Mouse (Mus musculus): ENCODE data around the gene Rbm45. TPM values are rescaled to one million over a fixed set of nuclear protein-coding genes. Genes with fewer than 3 reads are reported as not detected.

The Rbm45 gene
- polyA plus RNA-seq (2016; fragmentation: Nextera tagmentation; extraction: Ambion mirVana): 14.1 and 18.6 TPM in 2 replicates

DNA sequence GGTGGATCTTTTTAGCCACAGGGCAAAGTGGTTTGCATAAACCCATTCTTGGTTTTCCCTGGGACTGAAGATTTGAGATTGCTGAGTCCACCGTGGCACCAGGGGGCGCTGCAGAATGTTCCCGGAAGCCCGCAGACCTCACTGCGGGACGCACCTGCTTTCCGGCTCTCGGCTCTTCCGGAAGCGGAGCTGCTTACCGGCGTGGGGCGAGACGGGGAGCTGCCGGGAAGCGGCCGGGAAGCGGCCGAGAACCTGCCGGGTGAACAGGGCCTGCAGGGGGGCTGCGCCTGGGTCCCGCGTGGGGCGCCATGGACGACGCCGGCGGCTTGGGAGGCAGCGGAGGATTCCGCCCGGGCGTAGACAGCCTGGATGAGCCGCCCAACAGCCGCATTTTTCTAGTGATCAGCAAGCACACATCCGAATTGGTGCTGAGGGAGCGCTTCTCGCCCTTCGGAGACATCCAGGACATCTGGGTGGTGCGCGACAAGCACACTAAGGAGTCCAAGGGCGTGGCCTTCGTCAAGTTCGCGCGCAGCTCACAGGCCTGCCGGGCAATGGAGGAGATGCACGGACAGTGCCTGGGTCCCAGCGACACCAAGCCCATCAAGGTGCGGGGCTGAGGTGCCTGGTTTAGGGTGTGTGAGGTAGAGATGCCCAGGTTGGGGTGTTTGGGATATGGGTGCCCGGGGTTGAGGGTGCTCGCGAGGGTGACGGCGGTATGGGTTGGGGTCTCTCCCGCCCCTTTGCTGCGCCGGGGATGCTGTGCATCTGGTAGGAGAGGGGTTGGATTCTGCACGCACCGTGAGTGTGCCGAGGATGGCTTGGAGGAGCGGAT, at the start of gene Rbm45:
Gene Rbm45, plus strand, starts transcription at position 164 of the 835 bp plus-strand sequence.
- Histone ChIP-seq H3K4me1 (peaks cover 8% of the 10 kb centered on the region), H3K9ac (peak within 1 kb of the TSS; percentile 84), H3K36me3 (peaks cover 15% of the 10 kb centered on the region), H3K27ac (peak within 1 kb of the TSS; percentile 60; the same call in 1 of the 2 replicates), H3K9me3 (no peaks in the 10 kb centered on the region), H3K4me3 (peak within 1 kb of the TSS; percentile 93), H3K4me2 (replicated peaks) (peak within 1 kb of the TSS; percentile 79), H3K27me3 (replicated peaks) (no peaks in the 10 kb centered on the region)
- under 1% methylated on average over 61 of the region's 61 CpGs for WGBS
- ATAC-seq (ENCODE audit: low FRiP score, low read depth): peak; percentile 90

DNA sequence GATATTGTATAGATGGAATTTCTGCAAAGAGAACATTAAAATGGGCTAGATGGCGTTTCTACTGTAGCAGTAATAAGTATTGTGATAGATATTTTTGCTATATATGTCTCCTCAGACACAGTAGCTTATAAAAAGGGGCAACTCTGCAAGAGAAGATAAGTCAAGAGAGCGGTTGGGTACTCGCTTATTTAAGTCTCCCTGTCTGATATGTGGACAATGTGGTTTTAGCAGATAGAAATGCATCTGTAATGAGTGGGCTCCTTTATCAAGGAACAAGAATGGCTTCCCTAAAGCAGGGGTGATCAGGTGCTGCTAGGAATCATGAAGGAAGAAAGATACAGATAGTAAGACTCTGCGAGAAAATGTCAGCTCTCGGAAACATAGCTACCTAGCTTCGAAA, 49.4 kb upstream of the Rbm45 start:
- ATAC-seq (ENCODE audit: low FRiP score, low read depth): no peak
- Histone ChIP-seq H3K9me3 (no peaks in the 10 kb centered on the region), H3K36me3 (no peaks in the 10 kb centered on the region), H3K4me3 (no peak overlapping the region), H3K9ac (no peak overlapping the region), H3K27me3 (replicated peaks) (no peaks in the 10 kb centered on the region), H3K4me1 (no peaks in the 10 kb centered on the region), H3K27ac (no peak overlapping the region), H3K4me2 (replicated peaks) (no peak overlapping the region)
- 88% methylated on average over 6 of the region's 6 CpGs for whole genome bisulfite sequencing

DNA sequence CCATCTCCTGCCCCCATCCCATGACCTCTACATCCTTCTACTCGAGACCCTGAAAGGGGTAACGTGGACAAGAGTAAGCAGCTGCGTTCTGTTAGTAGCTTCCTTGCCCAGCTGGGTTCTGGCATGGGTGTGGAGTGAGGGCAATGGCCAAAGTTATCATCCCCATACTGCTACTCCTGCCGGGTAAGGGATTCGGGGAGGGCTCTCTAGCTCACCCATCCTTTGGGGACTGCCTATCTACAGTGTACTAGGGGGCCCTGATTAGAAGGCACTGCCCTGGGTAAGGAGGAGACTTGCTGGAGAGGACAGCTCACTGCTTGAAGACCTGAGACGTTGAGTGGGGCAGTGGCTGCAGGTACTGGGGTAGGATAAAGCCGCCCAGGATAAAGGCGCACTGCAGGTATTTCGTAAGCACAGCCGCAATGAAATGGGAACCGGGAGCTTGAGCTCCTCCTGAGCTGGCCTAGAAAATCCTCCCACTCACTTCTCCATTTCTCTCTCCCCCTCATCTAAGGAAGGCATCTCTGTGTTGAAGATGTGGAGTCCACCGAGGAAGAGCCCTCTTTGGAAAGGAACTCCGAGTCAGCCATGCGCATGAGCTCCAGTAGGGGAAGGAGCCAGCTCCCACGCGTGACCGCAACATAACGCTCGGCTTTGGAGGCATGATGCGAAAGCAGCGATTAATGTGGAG, 46.5 kb upstream of the Rbm45 start:
- H3K27me3 ChIP-seq (replicated peaks): no peaks in the 10 kb centered on the region
- H3K9ac ChIP-seq: no peak overlapping the region
- H3K4me3 ChIP-seq: no peak overlapping the region
- no peak overlapping the region for H3K27ac ChIP-seq
- no peaks in the 10 kb centered on the region for H3K4me1 ChIP-seq
- no peaks in the 10 kb centered on the region for H3K9me3 ChIP-seq
- no peak overlapping the region for H3K4me2 ChIP-seq (replicated peaks)
- ATAC-seq (ENCODE audit: low FRiP score, low read depth): no peak
- WGBS: 88% methylated on average over 21 of the region's 21 CpGs
- H3K36me3 ChIP-seq: no peaks in the 10 kb centered on the region

DNA sequence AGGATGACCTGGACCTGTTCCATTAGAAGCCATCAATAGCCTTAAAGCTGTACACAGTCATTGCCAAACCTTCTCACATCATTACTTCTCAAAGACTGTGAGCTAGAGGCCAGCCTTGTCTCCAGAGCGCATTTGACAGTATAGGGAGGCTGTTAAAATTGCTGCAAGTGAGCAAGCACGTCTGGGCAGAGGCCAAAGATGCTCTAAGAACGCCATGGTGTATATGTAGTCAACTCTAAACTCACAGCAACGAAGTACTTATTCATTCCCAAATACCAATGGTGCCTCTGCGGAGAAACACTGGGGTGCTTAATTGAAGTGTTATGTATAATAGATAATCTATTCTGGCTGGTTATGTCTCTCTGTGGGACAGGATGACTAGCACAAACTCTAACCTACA, 45.3 kb upstream of the Rbm45 start:
- 87% methylated on average over 5 of the region's 5 CpGs for WGBS
- H3K36me3 ChIP-seq: no peaks in the 10 kb centered on the region
- no peak for ATAC-seq (ENCODE audit: low FRiP score, low read depth)

DNA sequence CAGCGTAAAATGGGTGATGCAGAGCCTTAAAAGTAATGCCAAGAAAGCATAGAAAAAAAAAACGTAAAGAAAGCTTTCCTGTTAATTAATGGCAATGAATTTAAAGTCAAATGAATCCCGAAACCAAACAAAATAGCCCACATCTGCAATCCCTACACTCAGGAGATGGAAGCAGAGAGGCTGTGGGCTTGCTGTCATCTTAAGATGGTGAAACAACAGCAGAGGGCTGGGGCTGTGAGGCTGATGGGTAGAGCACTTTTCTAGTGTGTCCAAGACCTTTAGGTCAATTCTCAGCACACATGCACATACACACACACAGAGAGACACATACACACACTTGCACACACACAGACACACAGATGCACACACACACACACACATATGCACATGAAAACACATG, 43.6 kb upstream of the Rbm45 start:
- WGBS: 93% methylated on average over 3 of the region's 3 CpGs
- Histone ChIP-seq H3K27ac (no peak overlapping the region), H3K9me3 (no peaks in the 10 kb centered on the region), H3K36me3 (no peaks in the 10 kb centered on the region), H3K4me3 (no peak overlapping the region), H3K4me2 (replicated peaks) (no peak overlapping the region), H3K4me1 (no peaks in the 10 kb centered on the region), H3K27me3 (replicated peaks) (no peaks in the 10 kb centered on the region), H3K9ac (no peak overlapping the region)
- ATAC-seq (ENCODE audit: low FRiP score, low read depth): no peak

More for the DNA sequence above, 45.3 kb upstream of the Rbm45 start:
- H3K9me3 ChIP-seq: no peaks in the 10 kb centered on the region
- no peak overlapping the region for H3K9ac ChIP-seq
- no peak overlapping the region for H3K4me2 ChIP-seq (replicated peaks)
- H3K27ac ChIP-seq: no peak overlapping the region
- no peaks in the 10 kb centered on the region for H3K27me3 ChIP-seq (replicated peaks)
- H3K4me3 ChIP-seq: no peak overlapping the region
- H3K4me1 ChIP-seq: no peaks in the 10 kb centered on the region

DNA sequence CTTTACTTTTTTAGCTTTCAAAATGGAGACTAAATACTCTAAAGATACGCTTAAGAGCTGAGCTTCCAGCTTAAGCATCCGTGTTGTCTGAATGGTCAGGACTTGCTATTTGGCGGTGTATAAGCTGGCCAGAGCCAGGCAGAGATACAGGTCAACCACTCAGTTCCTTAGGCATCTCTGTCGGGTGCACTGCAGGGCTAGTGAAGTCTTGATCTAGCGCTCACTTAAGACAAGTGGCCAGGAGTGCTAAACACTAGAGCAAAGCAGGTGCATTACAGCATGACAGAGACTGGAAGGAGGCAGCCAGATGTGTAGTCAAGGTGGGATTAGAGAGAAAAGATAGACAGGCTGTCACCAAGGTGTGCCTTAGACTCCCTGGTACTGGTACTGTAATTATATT, 39.7 kb upstream of the Rbm45 start:
- no peak for ATAC-seq (ENCODE audit: low FRiP score, low read depth)
- Histone ChIP-seq H3K9ac (no peak overlapping the region), H3K36me3 (no peaks in the 10 kb centered on the region), H3K27me3 (replicated peaks) (no peaks in the 10 kb centered on the region), H3K4me3 (no peak overlapping the region), H3K9me3 (no peaks in the 10 kb centered on the region), H3K4me2 (replicated peaks) (no peak overlapping the region), H3K4me1 (no peaks in the 10 kb centered on the region), H3K27ac (no peak overlapping the region)
- 91% methylated on average over 5 of the region's 5 CpGs for WGBS

DNA sequence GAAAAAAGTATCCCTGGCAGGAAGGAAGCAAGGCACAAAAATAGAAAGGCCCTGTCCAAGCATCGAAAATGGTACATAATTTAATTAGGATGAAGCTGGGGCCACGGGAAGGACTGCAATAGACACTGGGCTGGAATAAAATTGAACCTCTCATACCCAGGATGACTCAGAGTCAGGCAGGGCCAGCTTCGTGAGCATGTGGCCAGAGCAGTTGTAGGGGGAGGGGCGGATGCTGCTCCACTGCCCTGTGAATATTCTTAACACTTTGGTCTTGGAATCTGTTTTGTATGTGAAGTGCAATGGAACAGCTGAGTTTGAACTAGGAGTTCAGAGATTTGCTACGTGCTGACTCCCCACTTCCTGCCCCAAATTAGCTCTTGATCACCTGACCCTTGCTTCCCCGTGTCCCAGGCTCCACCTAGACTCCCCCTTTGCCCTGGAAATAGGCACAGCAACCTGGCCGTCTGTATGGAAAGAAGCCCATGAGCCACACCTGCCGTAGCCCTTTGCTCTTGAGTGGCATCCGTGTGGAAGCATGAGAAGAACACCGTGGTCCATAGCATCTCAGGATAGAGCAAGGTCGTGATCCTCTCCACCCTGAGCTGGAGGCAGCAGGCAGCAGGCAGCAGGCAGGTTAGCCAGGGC, 37.5 kb upstream of the Rbm45 start:
- no peak overlapping the region for H3K27ac ChIP-seq
- no peaks in the 10 kb centered on the region for H3K36me3 ChIP-seq
- no peaks in the 10 kb centered on the region for H3K27me3 ChIP-seq (replicated peaks)
- no peak overlapping the region for H3K4me3 ChIP-seq
- no peak for ATAC-seq (ENCODE audit: low FRiP score, low read depth)
- H3K9ac ChIP-seq: no peak overlapping the region
- H3K4me1 ChIP-seq: no peaks in the 10 kb centered on the region
- no peak overlapping the region for H3K4me2 ChIP-seq (replicated peaks)
- no peaks in the 10 kb centered on the region for H3K9me3 ChIP-seq
- 82% methylated on average over 11 of the region's 11 CpGs for WGBS

DNA sequence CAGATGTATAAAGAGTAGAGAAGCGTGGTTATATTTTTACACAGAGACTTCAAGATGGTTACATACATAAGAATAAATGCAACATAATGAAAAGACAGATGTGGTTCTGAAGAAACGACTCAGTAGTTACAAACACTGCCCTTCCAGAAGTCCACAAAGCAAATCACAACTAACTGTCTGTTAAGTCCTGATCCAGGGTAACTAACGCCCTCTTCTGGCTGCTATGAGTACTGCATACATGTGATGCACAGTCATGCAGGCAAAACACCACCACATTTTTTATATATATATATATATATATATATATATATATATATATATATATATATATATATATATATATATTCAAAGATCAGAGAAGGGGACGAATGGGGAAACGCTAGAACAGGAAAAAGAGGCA, 35.2 kb upstream of the Rbm45 start:
- whole genome bisulfite sequencing: 87% methylated on average over 5 of the region's 5 CpGs
- ATAC-seq (ENCODE audit: low FRiP score, low read depth): no peak
- H3K4me3 ChIP-seq: no peak overlapping the region

DNA sequence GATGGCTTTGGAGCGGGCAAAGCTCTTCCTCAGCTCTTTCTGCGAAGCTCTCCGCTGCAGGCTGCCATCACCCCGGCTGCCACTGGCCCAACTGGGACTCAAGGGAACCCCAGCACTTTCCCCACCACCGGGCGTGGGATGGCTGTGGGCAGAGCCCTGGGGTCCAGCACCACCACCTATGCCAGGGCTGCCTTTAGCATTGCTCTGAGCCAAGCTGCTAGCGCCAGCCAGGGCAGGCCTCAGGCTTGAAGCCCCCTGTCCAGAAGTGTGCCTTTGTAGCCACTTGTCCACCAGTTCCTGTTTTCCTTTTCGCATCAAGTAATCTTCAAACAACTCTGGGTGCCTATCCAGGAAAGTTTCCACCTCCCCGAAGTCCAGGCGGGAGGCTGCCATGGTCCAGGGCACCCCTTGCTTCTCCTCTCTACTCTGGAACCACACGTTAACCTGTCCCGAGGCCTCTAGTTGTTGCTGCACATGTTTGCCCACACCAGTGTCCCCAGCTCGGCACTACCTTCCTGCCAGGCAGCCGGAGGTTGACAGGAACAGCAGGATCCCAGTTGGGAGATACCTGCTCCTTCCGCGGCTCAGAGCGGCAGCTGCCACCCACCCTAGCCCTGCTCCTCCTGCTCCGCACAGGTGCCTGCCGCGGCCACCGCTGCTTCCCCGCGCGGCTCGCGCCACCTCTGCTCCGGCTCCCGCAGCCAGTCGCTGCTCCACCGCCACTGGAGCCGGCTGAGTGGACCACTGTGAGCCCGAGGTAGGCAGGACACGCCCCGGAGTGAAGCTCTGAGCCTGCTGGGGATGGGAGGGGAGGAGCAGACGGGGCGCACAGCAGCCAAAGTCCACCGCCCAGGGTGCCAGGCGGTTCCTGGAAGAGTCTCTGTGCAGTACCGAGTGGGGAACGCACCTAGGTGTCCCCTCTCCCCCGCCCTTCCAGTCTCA, 31.3 kb upstream of the Rbm45 start, which contains the start of gene Pde11a:
Gene Pde11a, minus strand, starts transcription at position 560 of the 942 bp plus-strand sequence.
- H3K27ac ChIP-seq: no peak within 1 kb of the TSS
- 17% methylated on average over 41 of the region's 41 CpGs for WGBS

More for the DNA sequence above, 35.2 kb upstream of the Rbm45 start:
- H3K36me3 ChIP-seq: no peaks in the 10 kb centered on the region
- H3K27ac ChIP-seq: no peak overlapping the region
- no peak overlapping the region for H3K4me2 ChIP-seq (replicated peaks)
- H3K4me1 ChIP-seq: peaks cover 11% of the 10 kb centered on the region
- peaks cover 7% of the 10 kb centered on the region; the same call in 1 of the 2 replicates for H3K27me3 ChIP-seq (replicated peaks)
- no peak overlapping the region for H3K9ac ChIP-seq
- no peaks in the 10 kb centered on the region for H3K9me3 ChIP-seq

DNA sequence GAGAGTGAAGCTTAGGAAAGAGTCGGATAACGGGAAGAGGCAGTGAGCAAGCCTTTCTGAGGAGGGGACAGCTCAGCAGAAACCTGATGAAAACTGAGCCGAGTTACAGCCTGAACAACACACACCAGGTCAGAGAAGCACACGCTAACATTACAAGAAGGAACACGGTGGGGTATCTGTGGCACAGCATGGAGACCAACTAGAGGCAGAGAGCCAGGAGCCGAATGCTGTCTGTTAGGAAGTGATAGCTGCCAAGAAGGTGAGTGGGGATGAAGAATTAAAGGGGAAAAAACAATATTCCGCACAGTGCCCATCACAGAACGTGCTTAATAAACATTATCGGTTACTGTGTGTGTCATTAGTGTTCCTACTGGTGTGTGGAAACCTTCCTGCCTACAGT, 27.6 kb upstream of the Rbm45 start:
- ATAC-seq (ENCODE audit: low FRiP score, low read depth): no peak
- Histone ChIP-seq H3K27me3 (replicated peaks) (peaks cover 7% of the 10 kb centered on the region; the same call in 1 of the 2 replicates), H3K9me3 (no peaks in the 10 kb centered on the region), H3K4me1 (peaks cover 11% of the 10 kb centered on the region), H3K9ac (no peak overlapping the region), H3K4me2 (replicated peaks) (no peak overlapping the region), H3K27ac (no peak overlapping the region), H3K36me3 (no peaks in the 10 kb centered on the region), H3K4me3 (no peak overlapping the region)
- WGBS: 90% methylated on average over 9 of the region's 9 CpGs

More for the DNA sequence above, 31.3 kb upstream of the Rbm45 start, which contains the start of gene Pde11a:
- Histone ChIP-seq H3K36me3 (no peaks in the 10 kb centered on the region), H3K27me3 (replicated peaks) (peaks cover 7% of the 10 kb centered on the region; the same call in 1 of the 2 replicates), H3K9ac (peak within 1 kb of the TSS; percentile 47), H3K4me2 (replicated peaks) (peak within 1 kb of the TSS; percentile 95), H3K9me3 (no peaks in the 10 kb centered on the region), H3K4me1 (peaks cover 11% of the 10 kb centered on the region), H3K4me3 (peak within 1 kb of the TSS; percentile 41)
- peak; percentile 68 for ATAC-seq (ENCODE audit: low FRiP score, low read depth)

DNA sequence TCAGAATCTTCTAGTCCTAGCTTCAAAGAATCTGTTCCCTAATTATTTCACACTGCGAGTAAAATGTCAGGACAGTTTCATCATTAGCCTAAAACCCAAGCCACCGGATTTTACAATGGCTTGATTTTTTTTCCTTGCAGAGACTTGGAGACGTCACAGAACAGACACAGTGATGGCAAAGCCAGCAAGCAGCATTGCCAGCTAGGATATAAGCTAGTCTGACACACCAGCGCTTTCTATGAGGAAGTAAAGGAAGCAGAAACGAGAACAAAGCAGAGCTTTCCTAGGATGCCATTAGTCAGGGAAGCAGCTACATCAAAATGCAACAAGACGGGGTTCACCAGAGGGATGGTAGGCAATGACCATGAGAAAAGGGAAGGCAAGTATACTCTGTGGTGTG, 21.9 kb upstream of the Rbm45 start:
- no peak overlapping the region for H3K27ac ChIP-seq
- no peaks in the 10 kb centered on the region for H3K9me3 ChIP-seq
- H3K4me2 ChIP-seq (replicated peaks): no peak overlapping the region
- no peaks in the 10 kb centered on the region for H3K4me1 ChIP-seq
- H3K4me3 ChIP-seq: no peak overlapping the region
- no peak for ATAC-seq (ENCODE audit: low FRiP score, low read depth)
- 79% methylated on average over 6 of the region's 6 CpGs for WGBS
- H3K36me3 ChIP-seq: no peaks in the 10 kb centered on the region
- no peak overlapping the region for H3K9ac ChIP-seq
- H3K27me3 ChIP-seq (replicated peaks): no peaks in the 10 kb centered on the region

Measured in neural tube, embryonic 12.5 days (tissue).